Mouse (Mus musculus) erythroblast, embryonic 14.5 days (primary cell): Measurements from ENCODE around the gene Rrbp1.

ENCODE experiments used
- GATA1 ChIP-seq: IDR thresholded peaks from 2 replicates; pipeline ENCODE4 v1.6.1; 2012; ENCODE audit warnings: low read length, inconsistent platforms, mixed read lengths
- TAL1 ChIP-seq: IDR thresholded peaks from 3 replicates; pipeline ENCODE4 v1.6.1; 2012; ENCODE audit warnings: low read length, inconsistent platforms, mixed read lengths

- TF ChIP-seq GATA1 = no peak
- TF ChIP-seq TAL1 = no peak
These were observed 41.8 kb downstream of the Rrbp1 start for GRCm38 (mm10) chr2:143969260-143969659.
